ENCODE assay signal across 8 mouse cellular contexts in genomic region chr2:10371899-10372298, GRCm38 (mm10). TPM values are rescaled to one million over a fixed set of nuclear protein-coding genes. Genes with fewer than 3 reads are reported as not detected.
DNase-seq lines count a peak whose midpoint lies in the region; ATAC-seq lines count a peak whose summit lies in the region.

No protein-coding gene starts in this region.

- DNase-seq in left cerebral cortex, postnatal 4 days = peak; percentile 20
- DNase-seq in left cerebral cortex, postnatal 36 days (ENCODE audit: low spot score in 2 of 2) = no peak
- DNase-seq in embryonic facial prominence, embryonic 14.5 days (ENCODE audit: low spot score) = no peak
- DNase-seq in urinary bladder, postnatal 25 days (ENCODE audit: low spot score) = no peak
- no peak for DNase-seq in urinary bladder, adult 18-20 months (ENCODE audit: low spot score in 2 of 2)

- no peak overlapping the region for H3K9ac ChIP-seq in embryonic facial prominence, embryonic 14.5 days (ENCODE audit: low read depth, low read length)
- H3K9ac ChIP-seq in intestine, embryonic 15.5 days = no peak overlapping the region
- no peak overlapping the region for H3K9ac ChIP-seq in neural tube, embryonic 13.5 days

- no peaks in the 10 kb centered on the region for H3K36me3 ChIP-seq in embryonic facial prominence, embryonic 14.5 days (ENCODE audit: control insufficient read depth, insufficient read depth, low read length)
- H3K36me3 ChIP-seq in intestine, embryonic 15.5 days = no peaks in the 10 kb centered on the region
- H3K36me3 ChIP-seq in neural tube, embryonic 13.5 days = no peaks in the 10 kb centered on the region

- peak overlapping the region; percentile 91 for H3K4me2 ChIP-seq in embryonic facial prominence, embryonic 14.5 days (ENCODE audit: low read depth, low read length)
- peak overlapping the region; percentile 96 for H3K4me2 ChIP-seq in intestine, embryonic 15.5 days (replicated peaks)
- H3K4me2 ChIP-seq in neural tube, embryonic 13.5 days = peak overlapping the region; percentile 75

- H3K9me3 ChIP-seq in embryonic facial prominence, embryonic 14.5 days (ENCODE audit: control insufficient read depth, low read length) = no peaks in the 10 kb centered on the region
- no peaks in the 10 kb centered on the region for H3K9me3 ChIP-seq in intestine, embryonic 15.5 days
- no peaks in the 10 kb centered on the region for H3K9me3 ChIP-seq in neural tube, embryonic 13.5 days

- H3K27ac ChIP-seq in embryonic facial prominence, embryonic 14.5 days (replicated peaks; ENCODE audit: low read depth, low read length) = no peak overlapping the region
- no peak overlapping the region for H3K27ac ChIP-seq in intestine, embryonic 15.5 days
- no peak overlapping the region for H3K27ac ChIP-seq in neural tube, embryonic 13.5 days (replicated peaks)

- no peak for ATAC-seq in embryonic facial prominence, embryonic 14.5 days (ENCODE audit: low read depth)
- no peak for ATAC-seq in intestine, embryonic 15.5 days
- no peak for ATAC-seq in neural tube, embryonic 13.5 days (ENCODE audit: low read depth)
- ATAC-seq in frontal cortex, adult (ENCODE audit: low TSS enrichment) = no peak

- intact Hi-C loops in left cerebral cortex, postnatal 4 days (cut with DNase I) = loop anchor here (5.0 kb wide), 1 partner anchor 690 kb away; no protein-coding TSS in a partner anchor
- intact Hi-C loops in left cerebral cortex, postnatal 36 days (cut with DNase I) = loop anchor here (5.0 to 10.0 kb wide), 3 partner anchors 213 to 490 kb away; partner anchors contain the start of gene 4930412O13Rik

- WGBS in embryonic facial prominence, embryonic 14.5 days = 3% methylated on average over 9 of the region's 18 CpGs
- 3% methylated on average over 11 of the region's 18 CpGs for WGBS in intestine, embryonic 15.5 days
- WGBS in neural tube, embryonic 13.5 days = 1% methylated on average over 13 of the region's 18 CpGs

- H3K4me1 ChIP-seq in embryonic facial prominence, embryonic 14.5 days (ENCODE audit: control insufficient read depth, insufficient read depth, low read length) = peaks cover 12% of the 10 kb centered on the region
- peaks cover 21% of the 10 kb centered on the region for H3K4me1 ChIP-seq in intestine, embryonic 15.5 days (replicated peaks)
- H3K4me1 ChIP-seq in neural tube, embryonic 13.5 days (replicated peaks) = peaks cover 31% of the 10 kb centered on the region

- H3K4me3 ChIP-seq in embryonic facial prominence, embryonic 14.5 days (ENCODE audit: low read depth, low read length) = peak overlapping the region; percentile 64
- peak overlapping the region; percentile 63 for H3K4me3 ChIP-seq in intestine, embryonic 15.5 days (replicated peaks)
- peak overlapping the region; percentile 58 for H3K4me3 ChIP-seq in neural tube, embryonic 13.5 days

- peaks cover 80% of the 10 kb centered on the region for H3K27me3 ChIP-seq in embryonic facial prominence, embryonic 14.5 days (replicated peaks; ENCODE audit: control insufficient read depth, insufficient read depth, low read length)
- H3K27me3 ChIP-seq in intestine, embryonic 15.5 days (replicated peaks) = peaks cover 57% of the 10 kb centered on the region
- peaks cover 81% of the 10 kb centered on the region for H3K27me3 ChIP-seq in neural tube, embryonic 13.5 days

RNA-seq across cellular contexts. Expression of gene Sfmbt2, which starts 1.6 kb away (rescaled TPM):
- 1 to 10 TPM; 5.2 to 5.4 TPM for total RNA-seq in left cerebral cortex, postnatal 4 days (2021)
- 1 to 10 TPM; 3.7 to 4.6 TPM for total RNA-seq in left cerebral cortex, postnatal 36 days (2021)
- polyA plus RNA-seq in embryonic facial prominence, embryonic 14.5 days (2014; fragmentation: Nextera tagmentation; extraction: Ambion mirVana) = 2.4 and 2.5 TPM in 2 replicates
- 1.2 and 1.3 TPM in 2 replicates for polyA plus RNA-seq in intestine, embryonic 15.5 days (2015; fragmentation: Nextera tagmentation; extraction: Ambion mirVana)
- polyA plus RNA-seq in neural tube, embryonic 13.5 days (2015; fragmentation: Nextera tagmentation; extraction: Ambion mirVana) = 3.1 and 3.3 TPM in 2 replicates
